ENCODE assay signal across 12 mouse cellular contexts in genomic region chrX:139216409-139216808, GRCm38 (mm10). TPM values are rescaled to one million over a fixed set of nuclear protein-coding genes. Genes with fewer than 3 reads are reported as not detected.
A peak's percentile ranks its signal among the peaks of the same experiment; 100 is the strongest.
DNase-seq lines count a peak whose midpoint lies in the region; ATAC-seq and TF ChIP-seq lines count a peak whose summit lies in the region.
"Had no signal": no experiment of that assay in that cellular context is flagged by ENCODE, and none has a peak within 500 bp of the region (broad histone marks: within the 10 kb centered on the region; RNA-seq: fewer than 3 reads in every experiment).

No protein-coding gene starts in this region.

- 66% methylated on average over 5 of the region's 5 CpGs for WGBS in heart, embryonic 15.5 days
- 78% methylated on average over 5 of the region's 5 CpGs for WGBS in heart, adult 2 months
- 51% methylated on average over 5 of the region's 5 CpGs for WGBS in lung, postnatal 0 days
- 63% methylated on average over 5 of the region's 5 CpGs for WGBS in lung, adult 2 months
- 58% methylated on average over 5 of the region's 5 CpGs for WGBS in liver, embryonic 14.5 days (ENCODE audit: insufficient replicate concordance)

- no peak overlapping the region for H3K27ac ChIP-seq in heart, embryonic 15.5 days
- H3K27ac ChIP-seq in heart, adult 2 months: no peak overlapping the region
- H3K27ac ChIP-seq in lung, postnatal 0 days (ENCODE audit: low read length): no peak overlapping the region
- H3K27ac ChIP-seq in liver, embryonic 14.5 days: no peak overlapping the region

- no peak for DNase-seq in heart, adult 2 months
- DNase-seq in lung, postnatal 0 days (ENCODE audit: low spot score): no peak
- no peak for DNase-seq in lung, adult 2 months
- no peak for DNase-seq in liver, embryonic 14.5 days (ENCODE audit: low read depth in 3 of 3, low spot score in 3 of 3)
- no peak for DNase-seq in frontal cortex, postnatal 10 days (ENCODE audit: low spot score in 2 of 2)
- no peak for DNase-seq in B cell, adult 2 months

- no peaks in the 10 kb centered on the region for H3K79me2 ChIP-seq in heart, adult 2 months (replicated peaks; ENCODE audit: control insufficient read depth, insufficient read depth, low read length)

- peak overlapping the region; percentile 54; the same call in 1 of the 2 replicates for H3K4me2 ChIP-seq in heart, embryonic 15.5 days
- peak overlapping the region; percentile 48; the same call in 1 of the 2 replicates for H3K4me2 ChIP-seq in lung, postnatal 0 days (replicated peaks; ENCODE audit: low read depth, low read length)
- peak overlapping the region; percentile 60 for H3K4me2 ChIP-seq in liver, embryonic 14.5 days (ENCODE audit: low read depth)

- intact Hi-C loops in heart, adult 2 months (cut with DNase I): loop anchor here (5.0 kb wide), 1 partner anchor 151 kb away; no protein-coding TSS in a partner anchor

- H3K36me3 ChIP-seq in heart, embryonic 15.5 days: no peaks in the 10 kb centered on the region
- H3K36me3 ChIP-seq in heart, adult 2 months (ENCODE audit: control insufficient read depth, insufficient read depth, low read length): no peaks in the 10 kb centered on the region
- H3K36me3 ChIP-seq in lung, postnatal 0 days (ENCODE audit: insufficient read depth, low read length): no peaks in the 10 kb centered on the region
- H3K36me3 ChIP-seq in liver, embryonic 14.5 days (replicated peaks; ENCODE audit: control insufficient read depth, insufficient read depth, low read depth): no peaks in the 10 kb centered on the region

- no peaks in the 10 kb centered on the region for H3K27me3 ChIP-seq in heart, embryonic 15.5 days
- no peaks in the 10 kb centered on the region for H3K27me3 ChIP-seq in heart, adult 2 months (ENCODE audit: control insufficient read depth, insufficient read depth, low read length)
- H3K27me3 ChIP-seq in lung, postnatal 0 days (replicated peaks; ENCODE audit: insufficient read depth, low read length): no peaks in the 10 kb centered on the region
- no peaks in the 10 kb centered on the region for H3K27me3 ChIP-seq in liver, embryonic 14.5 days (ENCODE audit: control insufficient read depth, insufficient read depth, low read length)

- H3K9me3 ChIP-seq in heart, embryonic 15.5 days (replicated peaks): no peaks in the 10 kb centered on the region
- H3K9me3 ChIP-seq in lung, postnatal 0 days (ENCODE audit: low read length): no peaks in the 10 kb centered on the region
- H3K9me3 ChIP-seq in liver, embryonic 14.5 days (ENCODE audit: control insufficient read depth, low read length): no peaks in the 10 kb centered on the region
- H3K9me3 ChIP-seq: megakaryocyte, embryonic 14.5 days had no signal

- peak overlapping the region; percentile 51; the same call in 1 of the 2 replicates for H3K4me3 ChIP-seq in heart, embryonic 15.5 days
- H3K4me3 ChIP-seq in heart, adult 2 months: no peak overlapping the region
- H3K4me3 ChIP-seq in lung, postnatal 0 days (ENCODE audit: low read depth, low read length): no peak overlapping the region; the same call in 1 of the 2 replicates
- no peak overlapping the region for H3K4me3 ChIP-seq in lung, adult 2 months (replicated peaks; ENCODE audit: extremely low read depth, low read depth, low read length)
- no peak overlapping the region for H3K4me3 ChIP-seq in liver, embryonic 14.5 days (ENCODE audit: insufficient read depth in 1 of 2, low read depth in 2 of 2, low read length in 2 of 2)

- ATAC-seq in heart, embryonic 15.5 days (replicated peaks; ENCODE audit: insufficient number of reproducible peaks, insufficient read depth, low FRiP score, low read depth): no peak
- ATAC-seq in lung, postnatal 0 days: no peak
- no peak for ATAC-seq in liver, embryonic 14.5 days (ENCODE audit: insufficient read depth)
- ATAC-seq in CD4-positive, CD25-positive, alpha-beta regulatory T cell, adult 4 months: no peak

- no peak overlapping the region for H3K9ac ChIP-seq in heart, embryonic 15.5 days
- no peak overlapping the region for H3K9ac ChIP-seq in heart, adult 2 months (ENCODE audit: low read depth, low read length)
- H3K9ac ChIP-seq in lung, postnatal 0 days (replicated peaks; ENCODE audit: low read depth): no peak overlapping the region
- H3K9ac ChIP-seq in liver, embryonic 14.5 days (replicated peaks): no peak overlapping the region

- TF ChIP-seq CTCF in heart, adult 2 months (IDR thresholded peaks at IDR 0.05): no peak
- no peak for TF ChIP-seq CTCF in lung, postnatal 0 days (IDR thresholded peaks at IDR 0.05)
- no peak for TF ChIP-seq CTCF in lung, adult 2 months (IDR thresholded peaks at IDR 0.05; ENCODE audit: insufficient read depth, low read length)
- TF ChIP-seq CTCF in liver, embryonic 14.5 days (IDR thresholded peaks at IDR 0.05; ENCODE audit: low read depth): no peak

- no peak for TF ChIP-seq EP300 in heart, adult 2 months (IDR thresholded peaks at IDR 0.05; ENCODE audit: insufficient read depth, low read depth, low read length)
- no peak for TF ChIP-seq EP300 in lung, postnatal 0 days (IDR thresholded peaks at IDR 0.05)
- TF ChIP-seq EP300 in liver, embryonic 14.5 days (IDR thresholded peaks at IDR 0.05; ENCODE audit: low read depth): no peak

- no peaks in the 10 kb centered on the region; the same call in 1 of the 2 replicates for H3K4me1 ChIP-seq in heart, embryonic 15.5 days (replicated peaks)
- no peaks in the 10 kb centered on the region for H3K4me1 ChIP-seq in heart, adult 2 months (ENCODE audit: control insufficient read depth, insufficient read depth, low read length)
- H3K4me1 ChIP-seq in lung, postnatal 0 days (ENCODE audit: insufficient read depth, low read depth, low read length): no peaks in the 10 kb centered on the region
- H3K4me1 ChIP-seq in lung, adult 2 months (ENCODE audit: control insufficient read depth, insufficient read depth, low read length): no peaks in the 10 kb centered on the region
- H3K4me1 ChIP-seq in liver, embryonic 14.5 days (replicated peaks; ENCODE audit: control insufficient read depth in 2 of 2, insufficient read depth in 2 of 2, low read length in 1 of 2): peaks cover 0 to 1% of the 10 kb centered on the region in 2 experiments; a peak in 1 of 4 replicates
- H3K4me1 ChIP-seq: megakaryocyte, embryonic 14.5 days had no signal

- TF ChIP-seq POLR2A in heart, adult 2 months (IDR thresholded peaks at IDR 0.05; ENCODE audit: insufficient read depth, low read depth, low read length): no peak
- TF ChIP-seq POLR2A in lung, adult 2 months (IDR thresholded peaks at IDR 0.05; ENCODE audit: borderline replicate concordance, extremely low read depth, low read depth, low read length): no peak

RNA-seq across cellular contexts. Expression of gene Mum1l1, which starts 6.6 kb away (rescaled TPM):
- polyA plus RNA-seq in heart, embryonic 15.5 days (2015; fragmentation: Nextera tagmentation; extraction: Ambion mirVana): 29.4 and 32.7 TPM in 2 replicates
- 1 to 10 TPM; 2.2 to 2.9 TPM for total RNA-seq in heart, adult 2 months (2021)
- 0.86 and 1.5 TPM in 2 replicates for polyA plus RNA-seq in heart, adult 2 months (2012; rRNA removed)
- polyA plus RNA-seq in lung, postnatal 0 days (2015; fragmentation: Nextera tagmentation; extraction: Ambion mirVana): 14.6 and 17.2 TPM in 2 replicates
- polyA plus RNA-seq in lung, adult 2 months (2012; rRNA removed): 0.54 and 1.2 TPM in 2 replicates
- 0.22 and 0.42 TPM in 2 replicates for polyA plus RNA-seq in liver, embryonic 14.5 days (2012; rRNA removed)
- 1.4 and 1.6 TPM in 2 replicates for polyA plus RNA-seq in liver, embryonic 14.5 days (2014; fragmentation: Nextera tagmentation; extraction: Ambion mirVana)
- polyA plus RNA-seq in CD4-positive, CD25-positive, alpha-beta regulatory T cell, adult 4 months (2017; shearing (Covaris generic)): not detected

RNA-seq across cellular contexts. Expression of gene 4933428M09Rik, which starts 37.4 kb away (rescaled TPM):
- not detected in 2 replicates for polyA plus RNA-seq in heart, embryonic 15.5 days (2015; fragmentation: Nextera tagmentation; extraction: Ambion mirVana)
- not detected for total RNA-seq in heart, adult 2 months (2021)
- polyA plus RNA-seq in heart, adult 2 months (2012; rRNA removed): not detected in 2 replicates
- polyA plus RNA-seq in lung, postnatal 0 days (2015; fragmentation: Nextera tagmentation; extraction: Ambion mirVana): 0.13 TPM in 1 of 2 replicates, not detected in the other
- not detected in 2 replicates for polyA plus RNA-seq in lung, adult 2 months (2012; rRNA removed)
- not detected in 2 replicates for polyA plus RNA-seq in liver, embryonic 14.5 days (2012; rRNA removed)
- polyA plus RNA-seq in liver, embryonic 14.5 days (2014; fragmentation: Nextera tagmentation; extraction: Ambion mirVana): not detected in 2 replicates
- not detected for polyA plus RNA-seq in CD4-positive, CD25-positive, alpha-beta regulatory T cell, adult 4 months (2017; shearing (Covaris generic))
- total RNA-seq: gastrocnemius, postnatal 14 days; left cerebral cortex, postnatal 14 days had no signal
- polyA plus RNA-seq: brain, embryonic 14.5 days had no signal
